Mouse (Mus musculus): Measurements from ENCODE around the gene Gimap8. TPM values are rescaled to one million over a fixed set of nuclear protein-coding genes. Genes with fewer than 3 reads are reported as not detected.

The Gimap8 gene
- polyA plus RNA-seq, 1 experiment: 0.31 TPM

DNA sequence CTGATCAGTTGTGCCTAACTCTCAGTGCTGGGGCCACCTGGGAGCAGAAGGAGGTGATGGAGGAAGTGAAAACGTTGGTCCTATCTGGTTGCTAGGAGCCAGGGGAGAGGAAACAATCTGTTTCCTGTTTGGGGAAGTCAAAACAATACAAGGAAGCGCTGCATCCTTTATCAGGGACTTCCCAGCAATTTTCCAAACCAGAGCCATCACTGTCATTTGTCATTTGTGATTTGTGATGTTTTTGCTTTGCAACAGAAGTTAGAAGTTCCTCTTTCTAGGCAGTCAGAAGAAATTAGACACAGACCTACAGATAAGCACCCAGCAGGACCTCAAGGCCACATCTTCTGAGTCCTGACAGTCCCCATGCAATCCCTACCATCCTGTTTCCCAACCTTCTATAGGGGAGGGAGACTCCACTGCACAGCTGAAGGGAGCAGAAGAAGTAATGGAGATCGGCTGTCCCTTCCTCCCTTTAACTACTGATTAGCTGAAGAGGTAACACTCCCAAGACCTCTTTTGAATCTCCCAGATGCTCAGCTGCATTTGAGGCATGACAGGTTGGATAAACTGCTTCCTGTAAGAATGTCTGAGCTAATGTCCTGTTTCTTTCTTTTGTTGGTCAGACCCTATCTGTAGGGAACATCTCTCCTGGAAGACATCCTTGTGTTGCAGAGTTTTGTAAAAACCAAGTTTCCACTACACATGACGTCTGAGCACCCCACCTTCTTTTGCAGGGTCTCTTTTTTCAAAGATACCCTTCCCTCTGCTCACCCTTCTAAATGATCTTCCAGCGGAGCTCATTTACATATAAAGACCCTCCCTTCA is 53.4 kb downstream of the Gimap8 start:
- Histone ChIP-seq H3K9me3 (0 out of 2 replicates have a peak, but pooled peaks cover 1% of the 10 kb centered on the region), H3K27me3 (replicated peaks) (no peaks in the 10 kb centered on the region), H3K36me3 (replicated peaks; ENCODE audit: low read length) (peaks cover 57% of the 10 kb centered on the region), H3K4me1 (peaks cover 67% of the 10 kb centered on the region), H3K4me3 (replicated peaks) (no peak overlapping the region)
- no peak for TF ChIP-seq GATA1 (IDR thresholded peaks at IDR 0.05; ENCODE audit: borderline replicate concordance, low read length)
- TF ChIP-seq FLI1 (IDR thresholded peaks at IDR 0.05; ENCODE audit: low read length): no peak

DNA sequence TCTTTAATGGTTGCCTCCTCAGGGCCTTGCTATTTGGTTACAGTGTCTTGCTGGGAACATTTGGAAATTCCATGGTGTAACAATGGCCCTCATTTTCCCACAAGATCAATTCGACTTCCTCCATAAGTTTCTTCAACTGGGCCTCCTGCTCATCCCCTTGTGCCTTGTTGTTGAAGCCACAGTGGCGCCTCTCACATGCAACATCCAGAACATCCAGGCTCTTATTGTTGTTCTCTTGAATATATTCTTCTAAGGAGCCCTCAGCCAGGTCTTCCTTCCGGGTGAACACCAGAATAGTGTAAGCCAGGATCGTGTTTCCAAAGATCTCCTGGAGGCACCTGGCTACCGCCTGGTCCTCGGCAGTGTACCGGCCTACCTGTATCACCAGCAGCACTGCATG is 55.1 kb downstream of the Gimap8 start:
- no peak overlapping the region for H3K4me3 ChIP-seq (replicated peaks)

DNA sequence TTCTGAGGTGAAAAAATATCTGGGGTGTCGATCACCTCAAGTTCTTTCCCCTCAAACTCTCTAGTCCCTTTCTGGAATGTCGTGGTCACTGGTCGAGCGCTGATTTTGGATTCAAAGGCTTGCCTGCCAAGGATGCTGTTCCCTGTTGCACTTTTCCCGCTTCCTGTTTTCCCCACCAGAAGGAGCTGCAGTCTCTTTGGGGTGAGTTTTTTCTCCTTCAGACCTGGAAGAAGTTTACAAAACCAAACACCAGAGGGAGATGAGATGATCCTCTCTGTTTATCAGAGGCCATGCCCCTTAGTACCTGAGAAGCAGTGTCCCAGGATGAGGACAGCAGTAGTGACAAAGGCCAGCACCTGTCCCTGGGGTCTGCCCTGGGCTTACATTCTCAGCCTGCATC is 55.6 kb downstream of the Gimap8 start:
- peaks cover 69% of the 10 kb centered on the region for H3K4me1 ChIP-seq

More for the DNA sequence above, 55.1 kb downstream of the Gimap8 start:
- H3K27me3 ChIP-seq (replicated peaks): no peaks in the 10 kb centered on the region
- H3K4me1 ChIP-seq: peaks cover 70% of the 10 kb centered on the region
- H3K36me3 ChIP-seq (replicated peaks; ENCODE audit: low read length): peaks cover 55% of the 10 kb centered on the region
- TF ChIP-seq FLI1 (IDR thresholded peaks at IDR 0.05; ENCODE audit: low read length): no peak
- TF ChIP-seq GATA1 (IDR thresholded peaks at IDR 0.05; ENCODE audit: borderline replicate concordance, low read length): no peak
- no peaks in the 10 kb centered on the region for H3K9me3 ChIP-seq

DNA sequence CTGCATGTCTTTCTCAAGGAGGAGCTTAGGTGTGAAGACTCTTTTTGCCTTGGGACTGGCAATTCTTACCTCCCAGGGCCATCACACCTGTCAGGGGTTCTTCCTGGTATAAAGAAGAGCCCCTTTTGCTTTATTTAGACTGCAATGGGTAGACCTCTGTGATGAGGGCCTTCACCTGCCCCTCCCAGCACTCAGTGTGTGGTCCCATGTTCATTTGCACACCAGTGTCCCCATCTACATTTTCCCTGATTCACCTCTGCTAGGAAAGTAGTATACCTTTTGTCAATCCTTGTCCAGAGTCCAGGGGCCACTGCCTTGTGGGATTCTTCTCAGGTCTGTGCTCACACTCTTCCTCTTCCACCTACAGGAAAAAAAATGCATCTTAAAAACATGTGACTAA is 57.1 kb downstream of the Gimap8 start:
- TF ChIP-seq GATA1 (IDR thresholded peaks at IDR 0.05; ENCODE audit: borderline replicate concordance, low read length) (no peak), FLI1 (IDR thresholded peaks at IDR 0.05; ENCODE audit: low read length) (no peak)
- H3K27me3 ChIP-seq (replicated peaks): no peaks in the 10 kb centered on the region
- H3K4me3 ChIP-seq (replicated peaks): no peak overlapping the region
- H3K4me1 ChIP-seq: peaks cover 60% of the 10 kb centered on the region
- peaks cover 52% of the 10 kb centered on the region for H3K36me3 ChIP-seq (replicated peaks; ENCODE audit: low read length)
- no peaks in the 10 kb centered on the region for H3K9me3 ChIP-seq

More for the DNA sequence above, 55.6 kb downstream of the Gimap8 start:
- Histone ChIP-seq H3K9me3 (no peaks in the 10 kb centered on the region), H3K27me3 (replicated peaks) (no peaks in the 10 kb centered on the region), H3K4me3 (replicated peaks) (no peak overlapping the region), H3K36me3 (replicated peaks; ENCODE audit: low read length) (peaks cover 52% of the 10 kb centered on the region)
- no peak for TF ChIP-seq GATA1 (IDR thresholded peaks at IDR 0.05; ENCODE audit: borderline replicate concordance, low read length)

DNA sequence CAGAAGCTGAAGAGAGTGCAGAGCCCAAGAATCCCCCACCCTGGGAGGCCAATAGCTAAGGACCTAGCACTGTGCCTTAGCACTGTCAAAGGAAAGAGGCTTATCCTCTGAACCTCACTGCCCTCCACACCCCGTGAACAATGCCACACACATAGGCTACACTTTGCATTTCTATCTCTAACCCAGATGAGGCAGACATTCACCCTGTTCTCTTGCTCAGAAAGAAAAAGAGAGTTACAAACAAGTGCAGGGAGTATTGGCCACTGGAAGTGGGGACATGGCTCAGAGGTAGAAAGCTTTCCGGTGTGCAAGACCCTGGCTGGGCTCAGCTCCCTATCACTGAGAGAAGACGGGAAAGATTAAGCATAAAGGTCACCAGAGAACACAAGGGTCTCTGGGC is 59.1 kb downstream of the Gimap8 start:
- Histone ChIP-seq H3K27me3 (replicated peaks) (no peaks in the 10 kb centered on the region), H3K4me1 (peaks cover 47% of the 10 kb centered on the region), H3K4me3 (replicated peaks) (peak overlapping the region; percentile 84)

More for the DNA sequence above, 59.1 kb downstream of the Gimap8 start:
- no peak for TF ChIP-seq GATA1 (IDR thresholded peaks at IDR 0.05; ENCODE audit: borderline replicate concordance, low read length)
- Histone ChIP-seq H3K36me3 (replicated peaks; ENCODE audit: low read length) (peaks cover 56% of the 10 kb centered on the region), H3K9me3 (peaks cover 6% of the 10 kb centered on the region)

Other genes with a start within 250 kb of the Gimap8 start
- 1.2 and 13.4 TPM in 2 replicates for gene Zfp467, start 201.4 kb upstream of the Gimap8 start, polyA plus RNA-seq (2012; ENCODE audit: insufficient read depth, low replicate concordance)
- gene Sspo, start 199.0 kb upstream of the Gimap8 start, polyA plus RNA-seq (2012; ENCODE audit: insufficient read depth, low replicate concordance): not detected in 2 replicates
- gene Atp6v0e2, start 109.6 kb upstream of the Gimap8 start, polyA plus RNA-seq (2012; ENCODE audit: insufficient read depth, low replicate concordance): 2.1 TPM in 1 of 2 replicates, not detected in the other
- 9.9 and 12.4 TPM in 2 replicates for gene Lrrc61, start 92.4 kb upstream of the Gimap8 start, polyA plus RNA-seq (2012; ENCODE audit: insufficient read depth, low replicate concordance)
- not detected in 2 replicates for gene Rarres2, start 74.4 kb upstream of the Gimap8 start, polyA plus RNA-seq (2012; ENCODE audit: insufficient read depth, low replicate concordance)
- not detected in 2 replicates for gene Gm45021, start 57.6 kb upstream of the Gimap8 start, polyA plus RNA-seq (2012; ENCODE audit: insufficient read depth, low replicate concordance)
- 72.0 and 191 TPM in 2 replicates for gene Repin1, start 53.4 kb upstream of the Gimap8 start, polyA plus RNA-seq (2012; ENCODE audit: insufficient read depth, low replicate concordance)
- not detected in 2 replicates for gene Gm44965, start 53.3 kb upstream of the Gimap8 start, polyA plus RNA-seq (2012; ENCODE audit: insufficient read depth, low replicate concordance)
- gene Zfp775, start 45.2 kb upstream of the Gimap8 start, polyA plus RNA-seq (2012; ENCODE audit: insufficient read depth, low replicate concordance): 4.2 and 5.8 TPM in 2 replicates
- gene AI854703, start 20.5 kb upstream of the Gimap8 start, polyA plus RNA-seq (2012; ENCODE audit: insufficient read depth, low replicate concordance): 2.0 and 7.4 TPM in 2 replicates
- gene Gimap9, start 28.9 kb downstream of the Gimap8 start, polyA plus RNA-seq (2012; ENCODE audit: insufficient read depth, low replicate concordance): 2.5 TPM in 1 of 2 replicates, not detected in the other
- gene Gimap4, start 37.3 kb downstream of the Gimap8 start, polyA plus RNA-seq (2012; ENCODE audit: insufficient read depth, low replicate concordance): 0.32 TPM in 1 of 2 replicates, not detected in the other
- 1.2 and 5.9 TPM in 2 replicates for gene Gimap6, start 61.0 kb downstream of the Gimap8 start, polyA plus RNA-seq (2012; ENCODE audit: insufficient read depth, low replicate concordance)
- gene Gm28053, start 71.4 kb downstream of the Gimap8 start, polyA plus RNA-seq (2012; ENCODE audit: insufficient read depth, low replicate concordance): not detected in 2 replicates
- not detected in 2 replicates for gene Gimap7, start 71.4 kb downstream of the Gimap8 start, polyA plus RNA-seq (2012; ENCODE audit: insufficient read depth, low replicate concordance)
- 18.4 and 38.1 TPM in 2 replicates for gene Gimap1, start 91.8 kb downstream of the Gimap8 start, polyA plus RNA-seq (2012; ENCODE audit: insufficient read depth, low replicate concordance)
- gene Gimap5, start 99.0 kb downstream of the Gimap8 start, polyA plus RNA-seq (2012; ENCODE audit: insufficient read depth, low replicate concordance): 12.5 and 21.4 TPM in 2 replicates
- gene Gimap3, start 123.6 kb downstream of the Gimap8 start, polyA plus RNA-seq (2012; ENCODE audit: insufficient read depth, low replicate concordance): 2.3 TPM in 1 of 2 replicates, not detected in the other
- 9.7 and 62.7 TPM in 2 replicates for gene Tmem176a, start 193.7 kb downstream of the Gimap8 start, polyA plus RNA-seq (2012; ENCODE audit: insufficient read depth, low replicate concordance)
- 10.4 and 36.3 TPM in 2 replicates for gene Tmem176b, start 194.3 kb downstream of the Gimap8 start, polyA plus RNA-seq (2012; ENCODE audit: insufficient read depth, low replicate concordance)
- gene Aoc1, start 225.7 kb downstream of the Gimap8 start, polyA plus RNA-seq (2012; ENCODE audit: insufficient read depth, low replicate concordance): not detected in 2 replicates

Measured in megakaryocyte, embryonic 14.5 days (primary cell).